Mouse (Mus musculus) forebrain, embryonic 14.5 days (tissue): ENCODE measurements at regions not wholly inside any gene's neighbourhood (a gene's known extent, or its start where the extent isn't known, plus 50 kb on each side); places are given as distances from the start of the nearest gene placed in this dataset.

ENCODE experiments used
- ATAC-seq: fragments of 200-750 bp; cut with Nextera tagmentation; 2 replicates; pipeline ENCODE4 v1.8.0; 2017; ENCODE audit warnings: mild to moderate bottlenecking, moderate library complexity
- DNase-seq: peaks from one replicate; pipeline ENCODE4 v3.0.0-alpha.2; 2015; ENCODE audit warnings: low spot score
- H3K27ac ChIP-seq: fragments of 300-500 bp; sonication (generic); 2 replicates; pipeline ENCODE4 v1.5.1; 2014; ENCODE audit warnings: low read depth, mild to moderate bottlenecking, control low read depth, low read length, moderate library complexity
- H3K27me3 ChIP-seq: fragments of 300-500 bp; sonication (generic); replicated peaks from 2 replicates; pipeline ENCODE4 v1.6.1; 2014; ENCODE audit warnings: low read length, control low read depth, mixed read lengths; ENCODE audit not compliant: control insufficient read depth, insufficient read depth
- H3K36me3 ChIP-seq: fragments of 300-500 bp; sonication (generic); 2 replicates; pipeline ENCODE4 v1.6.1; 2014; ENCODE audit warnings: low read length, control low read depth; ENCODE audit not compliant: control insufficient read depth, insufficient read depth
- H3K4me1 ChIP-seq: fragments of 300-500 bp; sonication (generic); 2 replicates; pipeline ENCODE4 v1.6.1; 2014; ENCODE audit warnings: antibody characterized with exemption, low read length, control low read depth; ENCODE audit not compliant: control insufficient read depth, insufficient read depth
- H3K4me2 ChIP-seq: fragments of 300-500 bp; sonication (generic); 2 replicates; pipeline ENCODE4 v1.6.1; 2014; ENCODE audit warnings: mild to moderate bottlenecking, control low read depth, low read length
- H3K4me3 ChIP-seq: fragments of 300-500 bp; sonication (generic); 2 replicates; pipeline ENCODE4 v1.5.1; 2014; ENCODE audit warnings: low read depth, low read length, control low read depth
- H3K9ac ChIP-seq: fragments of 300-500 bp; sonication (generic); 2 replicates; pipeline ENCODE4 v1.6.1; 2014; ENCODE audit warnings: mild to moderate bottlenecking, low read length, control low read depth, moderate library complexity
- H3K9me3 ChIP-seq: fragments of 300-500 bp; sonication (generic); replicated peaks from 2 replicates; pipeline ENCODE4 v1.6.1; 2016; ENCODE audit warnings: low read length, control low read depth, mixed read lengths; ENCODE audit not compliant: control insufficient read depth
- WGBS: fragments of 180-500 bp; shearing (Covaris S2); extraction: QIAGEN DNeasy Blood & Tissue Kit; methylation state at CpG from one replicate; pipeline ENCODE4 v1.1.7; 2014; 5-methylcytosine and 5-hydroxymethylcytosine counted together

DNA sequence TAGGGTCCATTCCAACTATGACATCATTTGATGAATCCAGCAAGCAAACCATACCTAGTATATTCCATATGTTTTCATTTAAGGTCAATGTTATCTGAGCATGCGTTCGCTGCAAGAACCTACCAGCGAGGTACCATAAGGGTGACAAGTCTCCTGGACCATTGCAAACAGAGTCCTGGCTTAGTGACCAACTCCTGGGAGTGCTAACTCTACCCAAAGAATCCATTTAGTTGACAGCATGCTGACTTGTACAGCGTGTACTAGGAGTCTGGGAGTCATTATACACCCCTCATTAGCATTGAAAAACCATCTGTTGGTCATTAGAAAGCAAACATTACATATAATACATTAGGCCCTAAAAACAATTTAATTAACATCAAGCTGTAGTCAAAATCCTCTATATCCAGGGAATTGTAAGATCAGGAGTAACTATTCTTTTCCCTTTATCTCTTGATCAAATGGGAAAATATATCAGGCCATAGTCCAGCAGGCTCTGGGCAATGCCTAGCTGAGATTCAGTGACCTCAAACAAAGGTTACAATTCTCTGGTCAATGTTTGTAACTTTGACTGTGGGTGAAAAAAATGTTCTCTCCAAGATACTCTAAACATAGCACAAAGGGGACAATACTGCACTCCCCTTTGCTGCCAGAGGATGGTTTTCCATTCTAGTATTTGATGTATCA is 255.9 kb upstream of the Ldb2 start:
- ATAC-seq (no peak), DNase-seq (no peak)
- H3K27me3 ChIP-seq = no peaks in the 10 kb centered on the region
- H3K27ac ChIP-seq = no peak overlapping the region
- no peaks in the 10 kb centered on the region for H3K4me1 ChIP-seq
- WGBS = 84% methylated on average over 4 of the region's 4 CpGs
- no peaks in the 10 kb centered on the region; the same call in 1 of the 2 replicates for H3K9me3 ChIP-seq
- H3K4me3 ChIP-seq = no peak overlapping the region
- no peaks in the 10 kb centered on the region for H3K36me3 ChIP-seq
- H3K4me2 ChIP-seq = no peak overlapping the region
- no peak overlapping the region for H3K9ac ChIP-seq

DNA sequence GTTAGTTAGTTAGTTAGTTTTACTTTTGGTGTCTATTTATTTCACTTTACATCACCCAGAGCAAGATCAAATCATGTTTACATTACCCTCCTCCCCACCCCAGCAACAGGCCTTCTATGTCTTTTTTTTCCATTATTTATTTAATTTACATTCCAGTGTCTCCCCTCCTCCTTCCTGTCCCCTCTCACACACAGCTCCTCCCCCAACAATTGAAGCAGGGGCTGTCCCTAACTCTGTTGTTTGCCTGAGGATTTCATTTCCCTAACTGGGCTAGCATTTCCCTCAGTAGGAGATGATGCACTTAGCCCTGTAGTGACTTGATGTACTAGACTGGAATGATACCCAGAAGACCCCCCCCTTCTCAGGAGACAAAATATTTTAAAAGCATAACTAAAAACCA is 249.9 kb upstream of the Ldb2 start:
- no peak overlapping the region for H3K4me3 ChIP-seq
- no peak overlapping the region for H3K27ac ChIP-seq
- no peak for ATAC-seq
- no peak for DNase-seq
- no peaks in the 10 kb centered on the region; the same call in 1 of the 2 replicates for H3K9me3 ChIP-seq
- H3K4me1 ChIP-seq = no peaks in the 10 kb centered on the region
- no peak overlapping the region for H3K9ac ChIP-seq
- H3K27me3 ChIP-seq = no peaks in the 10 kb centered on the region
- H3K36me3 ChIP-seq = no peaks in the 10 kb centered on the region
- H3K4me2 ChIP-seq = no peak overlapping the region

DNA sequence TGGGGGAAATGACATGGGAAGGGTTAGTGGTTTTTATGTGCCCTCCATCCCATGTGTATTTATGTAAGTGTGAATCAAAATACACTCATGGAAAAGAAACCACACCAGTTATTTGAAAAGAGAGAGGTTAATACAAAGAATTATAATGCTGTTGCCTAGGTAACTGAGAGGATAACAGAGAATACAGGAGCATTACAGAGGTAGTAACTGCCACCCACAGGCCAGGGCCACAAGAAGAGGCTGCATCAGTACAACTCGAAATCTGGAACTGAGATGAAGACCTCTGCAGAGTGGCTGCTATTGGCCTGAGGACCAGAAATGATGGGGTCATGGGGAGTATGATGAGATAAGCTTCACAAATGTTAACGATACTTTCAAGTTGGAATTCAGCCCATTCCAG is 243.4 kb upstream of the Ldb2 start:
- Histone ChIP-seq H3K27me3 (no peaks in the 10 kb centered on the region), H3K9ac (no peak overlapping the region), H3K9me3 (no peaks in the 10 kb centered on the region), H3K4me1 (no peaks in the 10 kb centered on the region), H3K4me2 (no peak overlapping the region), H3K4me3 (no peak overlapping the region), H3K27ac (no peak overlapping the region), H3K36me3 (no peaks in the 10 kb centered on the region)
- ATAC-seq (no peak), DNase-seq (no peak)
- WGBS = 78% methylated on average over 2 of the region's 2 CpGs

DNA sequence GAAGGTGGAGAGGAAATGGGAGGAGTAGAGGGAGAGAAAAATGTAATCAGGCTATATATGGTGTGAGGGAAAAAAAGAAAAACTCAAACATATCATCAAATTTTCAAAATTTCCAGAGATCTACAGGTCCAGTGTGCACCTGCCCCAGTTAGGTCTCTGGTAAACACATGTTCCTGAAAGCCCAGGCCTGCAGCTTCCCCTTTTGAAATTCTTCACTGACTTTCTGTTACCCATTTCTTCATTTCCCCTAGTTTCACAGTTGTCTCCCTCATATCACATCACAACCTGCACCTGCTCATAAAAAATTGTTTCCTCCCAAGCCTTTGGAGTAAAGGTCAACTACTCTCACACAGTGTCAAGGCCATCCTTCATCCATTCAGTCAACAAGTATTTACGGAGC is 236.9 kb upstream of the Ldb2 start:
- no peak for ATAC-seq
- WGBS = 95% methylated on average over 1 of the region's 1 CpGs

DNA sequence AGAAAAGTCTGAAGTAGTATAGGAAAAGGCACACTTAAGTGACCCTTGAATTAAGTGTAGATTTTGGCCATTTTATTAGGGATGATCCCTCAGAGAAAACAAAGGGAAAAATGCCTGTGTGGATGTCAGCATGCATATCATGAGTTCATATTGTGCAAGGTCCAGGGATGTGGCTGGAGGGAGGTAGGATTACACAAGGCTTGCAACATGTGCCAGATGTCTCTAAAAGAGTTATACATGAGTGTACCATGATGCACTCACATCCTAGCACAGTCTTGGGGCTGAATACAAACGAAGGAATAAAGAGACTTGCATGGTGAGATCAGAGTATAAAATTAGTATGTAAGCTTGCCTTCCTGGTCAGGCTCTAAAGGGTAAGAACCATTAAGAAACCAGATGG is 233.7 kb upstream of the Ldb2 start:
- Histone ChIP-seq H3K36me3 (no peaks in the 10 kb centered on the region), H3K27ac (no peak overlapping the region), H3K9ac (no peak overlapping the region), H3K27me3 (no peaks in the 10 kb centered on the region), H3K4me2 (no peak overlapping the region), H3K9me3 (no peaks in the 10 kb centered on the region), H3K4me1 (no peaks in the 10 kb centered on the region), H3K4me3 (no peak overlapping the region)
- ATAC-seq (no peak), DNase-seq (no peak)
- WGBS = 85% methylated on average over 1 of the region's 1 CpGs

More for the DNA sequence above, 236.9 kb upstream of the Ldb2 start:
- H3K27me3 ChIP-seq = no peaks in the 10 kb centered on the region
- no peak for DNase-seq
- no peak overlapping the region for H3K4me3 ChIP-seq
- no peaks in the 10 kb centered on the region for H3K9me3 ChIP-seq
- H3K4me1 ChIP-seq = no peaks in the 10 kb centered on the region
- H3K4me2 ChIP-seq = no peak overlapping the region
- H3K9ac ChIP-seq = no peak overlapping the region
- H3K27ac ChIP-seq = no peak overlapping the region
- H3K36me3 ChIP-seq = no peaks in the 10 kb centered on the region

DNA sequence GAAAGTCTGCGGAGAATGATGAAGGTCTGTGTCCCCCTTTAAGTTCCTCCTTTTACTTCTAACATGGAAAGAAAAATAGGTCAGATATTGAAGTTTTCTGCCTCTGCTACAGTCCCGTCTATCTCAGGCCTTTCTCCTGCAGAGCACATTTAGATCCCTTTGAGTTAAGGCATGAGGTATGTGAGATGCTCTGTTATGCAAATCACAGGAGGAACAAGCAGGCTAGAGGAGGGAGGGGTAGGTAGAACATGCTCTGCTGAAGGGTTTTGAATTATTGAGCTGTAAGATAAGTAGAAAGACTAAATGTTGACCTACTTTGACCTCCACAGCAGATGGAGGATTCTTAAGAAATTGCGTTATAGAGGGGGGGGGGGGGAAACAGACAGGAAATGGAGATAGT is 228.4 kb upstream of the Ldb2 start:
- Histone ChIP-seq H3K9ac (no peak overlapping the region), H3K4me1 (no peaks in the 10 kb centered on the region), H3K4me3 (no peak overlapping the region), H3K27me3 (no peaks in the 10 kb centered on the region), H3K27ac (no peak overlapping the region), H3K9me3 (no peaks in the 10 kb centered on the region), H3K36me3 (no peaks in the 10 kb centered on the region), H3K4me2 (no peak overlapping the region)
- ATAC-seq (no peak), DNase-seq (no peak)
- 28% methylated on average over 3 of the region's 3 CpGs for WGBS

DNA sequence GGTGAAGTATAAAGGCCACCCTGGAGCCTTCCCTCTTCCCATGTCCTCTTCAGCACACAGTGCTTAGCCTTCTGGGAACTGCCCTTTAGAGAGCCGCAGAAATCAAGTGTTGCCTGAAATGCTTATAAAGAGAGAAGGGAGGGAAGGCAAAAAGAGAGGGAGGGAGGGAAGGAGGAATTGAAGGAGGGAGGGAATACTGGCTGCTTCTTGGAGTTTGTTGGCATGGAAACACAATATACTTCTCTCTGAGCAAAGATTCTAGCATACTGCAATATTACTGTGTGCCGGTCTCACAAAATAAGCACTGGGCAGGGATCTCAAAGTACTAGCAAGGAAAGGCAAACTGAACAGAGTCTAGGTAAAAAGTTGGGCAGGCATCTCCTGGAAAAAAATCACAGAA is 225.9 kb upstream of the Ldb2 start:
- no peaks in the 10 kb centered on the region for H3K4me1 ChIP-seq
- H3K4me2 ChIP-seq = no peak overlapping the region
- ATAC-seq = no peak
- no peaks in the 10 kb centered on the region for H3K9me3 ChIP-seq
- no peak overlapping the region for H3K27ac ChIP-seq
- no peak overlapping the region for H3K9ac ChIP-seq
- no peak overlapping the region for H3K4me3 ChIP-seq
- 91% methylated on average over 2 of the region's 2 CpGs for WGBS
- no peaks in the 10 kb centered on the region for H3K36me3 ChIP-seq
- peak; percentile 19 for DNase-seq
- H3K27me3 ChIP-seq = no peaks in the 10 kb centered on the region

DNA sequence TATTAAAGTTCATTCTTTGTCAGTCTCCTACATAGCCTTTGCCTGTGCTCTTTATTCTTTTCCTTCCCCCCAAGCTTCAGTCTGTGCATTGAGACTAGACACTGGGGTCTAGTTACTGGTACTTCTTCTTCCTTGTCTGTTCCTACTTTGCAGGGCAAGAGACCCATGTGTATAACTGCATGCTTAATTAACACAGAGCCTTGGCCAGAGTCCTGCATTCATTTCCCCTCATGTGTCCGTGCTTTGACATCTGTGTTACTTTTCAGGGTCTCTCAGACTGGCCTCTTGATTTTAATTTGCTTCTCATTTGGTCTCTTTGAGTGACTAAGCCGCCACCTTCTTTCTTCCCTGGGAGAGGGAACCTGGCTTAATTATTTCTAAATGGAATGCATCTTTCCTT is 208.4 kb upstream of the Ldb2 start:
- DNase-seq = peak; percentile 90
- Histone ChIP-seq H3K4me3 (no peak overlapping the region), H3K9ac (no peak overlapping the region), H3K4me1 (no peaks in the 10 kb centered on the region), H3K36me3 (no peaks in the 10 kb centered on the region), H3K9me3 (no peaks in the 10 kb centered on the region), H3K4me2 (no peak overlapping the region), H3K27ac (no peak overlapping the region), H3K27me3 (no peaks in the 10 kb centered on the region)
- 3% methylated on average over 2 of the region's 2 CpGs for WGBS
- peak; percentile 94 for ATAC-seq

DNA sequence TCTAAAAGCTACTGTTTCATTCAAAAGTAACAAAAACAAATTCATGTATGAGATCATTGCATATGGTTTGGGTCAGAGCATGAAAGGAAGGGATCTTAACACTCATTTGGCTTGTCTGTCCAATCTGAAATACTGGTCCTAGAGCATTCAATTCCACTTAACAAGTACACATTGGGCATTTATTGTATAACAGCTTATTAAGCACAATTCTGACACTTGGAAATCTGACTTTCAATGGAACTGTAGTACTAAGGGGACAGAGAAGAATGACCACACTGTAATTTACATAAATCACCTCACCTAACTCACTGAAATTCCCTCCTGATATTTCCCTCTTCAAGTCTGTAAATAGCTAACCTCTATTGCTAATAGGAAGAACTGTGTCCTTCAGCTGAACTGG is 201.5 kb upstream of the Ldb2 start:
- peak; percentile 50 for ATAC-seq
- Histone ChIP-seq H3K4me3 (no peak overlapping the region), H3K27me3 (no peaks in the 10 kb centered on the region)

More for the DNA sequence above, 201.5 kb upstream of the Ldb2 start:
- no peaks in the 10 kb centered on the region for H3K36me3 ChIP-seq
- no peaks in the 10 kb centered on the region for H3K9me3 ChIP-seq
- H3K9ac ChIP-seq = no peak overlapping the region
- DNase-seq = peak; percentile 29
- no peak overlapping the region for H3K27ac ChIP-seq
- H3K4me2 ChIP-seq = no peak overlapping the region
- H3K4me1 ChIP-seq = 0 out of 2 replicates have a peak, but pooled peaks cover 2% of the 10 kb centered on the region
